8 mouse cellular contexts compared by ENCODE assay signal in the genomic region with DNA sequence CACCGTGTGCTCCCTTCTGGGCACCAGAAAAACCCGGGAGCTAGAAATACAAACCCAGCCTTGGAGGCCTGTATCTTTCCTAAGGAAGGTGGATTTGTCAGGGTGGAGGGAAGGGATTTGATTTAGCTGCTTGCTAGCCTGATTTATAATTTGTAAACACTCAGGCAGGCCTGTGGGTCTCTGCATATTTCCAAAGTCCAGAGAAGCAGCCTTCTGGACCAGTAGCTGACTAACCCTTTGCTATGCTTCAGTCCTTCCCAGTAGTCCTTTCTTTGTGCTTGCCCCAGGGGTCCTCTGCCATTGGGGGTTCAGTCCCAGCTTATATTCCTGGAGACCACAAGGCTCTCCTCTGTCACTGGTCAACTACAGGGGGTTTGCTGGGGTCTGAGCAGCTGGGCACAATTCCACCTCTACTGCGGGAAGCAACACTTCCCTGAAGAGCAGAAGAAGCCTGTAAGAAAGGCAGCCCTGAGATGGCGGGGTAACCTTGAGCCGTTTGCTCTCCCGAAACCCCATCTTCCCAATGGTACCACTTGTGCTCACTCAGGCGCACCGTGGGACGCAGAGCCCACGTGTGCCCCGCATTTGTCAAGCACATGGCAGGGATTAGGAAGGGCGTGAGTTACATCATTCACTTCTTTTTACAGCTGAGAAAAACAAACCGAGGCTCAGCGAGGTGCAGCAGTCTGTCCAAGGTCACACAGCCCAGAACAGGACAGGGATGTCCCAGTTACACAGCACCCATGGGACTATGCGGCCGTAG.
DNase-seq lines count a peak whose midpoint lies in the region; ATAC-seq and TF ChIP-seq lines count a peak whose summit lies in the region.

No protein-coding gene starts in this region.

- no peaks in the 10 kb centered on the region for H3K27me3 ChIP-seq in intestine, postnatal 0 days (replicated peaks; ENCODE audit: control insufficient read depth, insufficient read depth, low read length)
- H3K27me3 ChIP-seq in midbrain, embryonic 13.5 days, result no peaks in the 10 kb centered on the region

- no peaks in the 10 kb centered on the region for H3K9me3 ChIP-seq in intestine, postnatal 0 days (ENCODE audit: control insufficient read depth)
- no peaks in the 10 kb centered on the region for H3K9me3 ChIP-seq in midbrain, embryonic 13.5 days

- peak overlapping the region; percentile 65 for H3K4me2 ChIP-seq in intestine, postnatal 0 days (replicated peaks; ENCODE audit: low read depth)
- peak overlapping the region; percentile 52 for H3K4me2 ChIP-seq in midbrain, embryonic 13.5 days (replicated peaks)

- TF ChIP-seq CTCF in intestine, postnatal 0 days (IDR thresholded peaks at IDR 0.05; ENCODE audit: low read depth), result no peak

- peak; percentile 76 for DNase-seq in cerebellum, adult 9-10 months
- DNase-seq in cerebellum, adult 11 months, result no peak
- peak; percentile 31 for DNase-seq in urinary bladder, postnatal 14 days (ENCODE audit: low spot score)
- DNase-seq in urinary bladder, postnatal 4 days (ENCODE audit: low spot score in 2 of 2), result no peak
- no peak for DNase-seq in layer of hippocampus, postnatal 10 days (ENCODE audit: low spot score in 2 of 2)
- no peak for DNase-seq in spleen, postnatal 14 days (ENCODE audit: low spot score in 2 of 2)

- H3K4me1 ChIP-seq in intestine, postnatal 0 days (replicated peaks; ENCODE audit: control insufficient read depth, insufficient read depth, low read length), result peaks cover 22% of the 10 kb centered on the region
- peaks cover 82% of the 10 kb centered on the region for H3K4me1 ChIP-seq in midbrain, embryonic 13.5 days (replicated peaks)

- H3K4me3 ChIP-seq in intestine, postnatal 0 days (ENCODE audit: low read depth, low read length), result peak overlapping the region; percentile 22
- no peak overlapping the region for H3K4me3 ChIP-seq in midbrain, embryonic 13.5 days (replicated peaks)

- H3K9ac ChIP-seq in intestine, postnatal 0 days (ENCODE audit: low read depth, low read length), result peak overlapping the region; percentile 12
- H3K9ac ChIP-seq in midbrain, embryonic 13.5 days (replicated peaks), result peak overlapping the region; percentile 58

- 15% methylated on average over 16 of the region's 16 CpGs for WGBS in intestine, postnatal 0 days
- WGBS in midbrain, embryonic 13.5 days, result 4% methylated on average over 16 of the region's 16 CpGs

- ATAC-seq in intestine, postnatal 0 days, result no peak; the same call in 1 of the 2 replicates
- no peak for ATAC-seq in midbrain, embryonic 13.5 days

- no peaks in the 10 kb centered on the region for H3K36me3 ChIP-seq in intestine, postnatal 0 days (ENCODE audit: control insufficient read depth, insufficient read depth)
- H3K36me3 ChIP-seq in midbrain, embryonic 13.5 days, result no peaks in the 10 kb centered on the region

- H3K27ac ChIP-seq in intestine, postnatal 0 days (ENCODE audit: low read depth, low read length), result peak overlapping the region; percentile 83
- peak overlapping the region; percentile 100 for H3K27ac ChIP-seq in midbrain, embryonic 13.5 days

Comparison
In these comparisons a context has a peak if more than half of its experiments do, and no peak if none do; other contexts are left out.
1. DNase-seq: peak in cerebellum, adult 9-10 months (single experiment) and urinary bladder, postnatal 14 days (single experiment); none in cerebellum, adult 11 months (single experiment), urinary bladder, postnatal 4 days (0 of 2), layer of hippocampus, postnatal 10 days (0 of 2) and spleen, postnatal 14 days (0 of 2).